Mouse (Mus musculus) kidney, postnatal 10 days (tissue): Measurements from ENCODE around the gene Rbp7.
"Not testable (repeated sequence)": the region's sequence is repeated elsewhere in the genome, so short reads cannot be mapped to it uniquely, and the experiment has no call there.

ENCODE experiments used
- DNase-seq: peaks from one replicate; pipeline ENCODE4 v3.0.0; 2021; ENCODE audit warnings: mixed read lengths

Gene Rbp7

DNA sequence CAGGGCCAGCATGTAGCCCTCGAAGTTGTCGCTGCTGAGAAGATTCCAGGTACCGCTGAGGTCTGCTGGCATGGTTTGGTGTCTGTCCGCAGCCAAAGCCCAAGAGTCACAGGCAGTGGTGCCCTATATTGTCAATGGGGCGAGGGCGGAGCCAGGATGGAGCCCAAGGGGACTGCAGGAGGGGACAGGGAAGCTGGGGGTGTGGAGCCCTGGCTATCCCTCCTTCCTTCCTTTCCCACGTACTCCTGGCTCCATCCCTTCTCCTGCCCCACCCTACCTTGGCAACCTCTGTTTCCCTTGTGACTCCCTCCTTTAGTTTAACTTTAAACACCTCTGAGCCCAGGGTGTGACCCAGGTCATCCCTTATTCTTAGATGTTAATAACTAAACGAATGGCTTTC lies at the start of gene Rbp7:
Rbp7 (minus strand) TSS at position 100 of the 400 bp plus-strand sequence.
- DNase-seq = no peak

DNA sequence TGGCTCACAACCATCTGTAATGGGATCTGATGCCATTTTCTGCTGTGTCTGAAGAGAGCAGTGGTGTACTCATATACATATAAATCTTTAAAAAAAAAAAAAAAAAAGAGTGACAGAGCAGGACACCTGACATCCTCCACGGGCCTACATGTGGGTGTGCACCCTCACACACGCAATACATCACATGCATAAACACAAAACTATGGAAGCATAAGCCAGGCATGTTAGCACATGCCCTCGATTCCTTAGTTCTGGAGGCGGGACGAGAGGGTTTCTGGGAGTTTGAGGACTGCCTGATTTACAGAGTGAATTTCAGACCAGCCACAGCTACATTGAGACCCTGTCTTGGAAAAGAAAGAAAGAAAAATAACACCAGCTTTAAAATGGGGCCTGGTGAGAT lies 49.6 kb upstream of the Rbp7 start:
- DNase-seq = no peak

GRCm38 (mm10) chr4:149499790-149500189 lies 45.0 kb upstream of the Rbp7 start:
- no peak for DNase-seq

DNA sequence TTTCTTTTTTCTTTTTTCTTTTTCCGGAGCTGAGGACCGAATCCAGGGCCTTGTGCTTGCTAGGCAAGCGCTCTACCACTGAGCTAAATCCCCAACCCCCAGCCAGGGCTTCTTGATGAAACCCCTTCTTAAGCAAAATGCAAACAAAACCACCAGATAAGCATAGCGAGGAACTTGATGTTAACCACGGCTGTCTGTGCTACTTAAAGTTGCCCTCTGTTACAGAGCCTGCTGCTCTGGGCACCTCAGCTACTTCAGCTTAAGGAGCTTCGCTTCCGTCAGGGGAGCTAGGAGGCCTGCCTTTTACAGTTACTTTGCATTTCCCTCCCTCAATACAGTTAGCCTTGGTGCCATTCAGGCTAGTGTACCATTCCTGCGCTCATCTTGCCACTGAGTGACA lies 44.1 kb upstream of the Rbp7 start:
- no peak for DNase-seq

DNA sequence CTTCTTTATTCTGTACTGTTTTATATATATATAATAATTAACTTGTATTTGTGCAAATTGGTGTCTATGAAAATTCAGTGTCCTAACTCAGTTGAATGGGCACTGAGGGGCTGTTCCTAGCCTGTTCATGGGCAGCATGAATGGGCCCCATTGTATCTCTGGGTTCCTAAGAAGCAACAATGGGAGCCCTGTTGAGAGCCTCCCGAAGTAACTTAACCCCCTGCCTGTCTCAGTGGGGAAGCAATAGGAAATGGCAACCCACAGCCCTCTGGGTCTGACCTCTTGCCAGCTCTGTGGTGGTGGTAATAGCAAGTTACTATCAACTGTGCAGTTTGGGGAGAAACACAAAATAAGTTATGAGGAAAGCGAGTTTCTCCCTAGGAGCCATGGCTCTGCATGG lies 41.8 kb upstream of the Rbp7 start:
- no peak for DNase-seq

GRCm38 (mm10) chr4:149491151-149491550 lies 36.4 kb upstream of the Rbp7 start:
- no peak for DNase-seq

GRCm38 (mm10) chr4:149489415-149490240 lies 34.9 kb upstream of the Rbp7 start:
- no peak for DNase-seq

DNA sequence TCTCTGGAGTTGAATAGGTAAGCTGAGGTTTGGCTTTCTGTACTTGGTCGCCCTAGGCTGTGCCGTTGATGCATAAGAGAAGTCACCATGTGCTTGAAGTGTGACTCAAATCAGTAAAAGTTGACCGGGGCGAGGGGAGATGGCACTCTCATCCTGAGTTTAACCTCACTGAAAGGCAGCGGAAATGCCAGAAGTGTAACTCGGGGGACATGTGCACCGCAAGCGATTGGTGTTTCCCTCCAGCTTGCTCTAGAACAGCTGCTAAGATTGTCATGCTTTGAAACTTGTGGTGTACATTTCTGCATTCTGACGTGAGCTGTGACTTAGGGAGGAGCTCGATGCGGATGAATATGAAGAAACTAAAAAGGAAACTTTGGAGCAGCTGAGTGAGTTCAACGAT lies 33.0 kb upstream of the Rbp7 start:
- DNase-seq = no peak

DNA sequence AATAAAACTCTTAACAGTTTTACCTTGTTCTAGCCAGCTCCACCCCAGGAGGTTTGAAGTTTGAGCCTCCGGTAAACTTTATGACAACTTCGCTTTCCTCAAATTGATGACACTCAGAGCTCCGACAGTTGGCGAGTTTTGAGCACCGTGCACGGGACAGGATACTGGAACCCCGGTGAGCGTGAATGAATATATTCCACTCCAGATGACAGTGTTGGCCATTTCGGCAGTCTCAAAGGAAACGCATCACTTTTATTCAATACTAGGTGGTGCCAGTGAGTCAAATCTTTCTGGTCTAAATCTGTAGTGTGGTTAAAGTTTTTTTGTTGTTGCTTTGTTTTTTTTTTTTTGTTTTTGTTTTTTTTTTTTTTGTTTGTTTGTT lies 31.0 kb upstream of the Rbp7 start:
- DNase-seq = peak; percentile 36

DNA sequence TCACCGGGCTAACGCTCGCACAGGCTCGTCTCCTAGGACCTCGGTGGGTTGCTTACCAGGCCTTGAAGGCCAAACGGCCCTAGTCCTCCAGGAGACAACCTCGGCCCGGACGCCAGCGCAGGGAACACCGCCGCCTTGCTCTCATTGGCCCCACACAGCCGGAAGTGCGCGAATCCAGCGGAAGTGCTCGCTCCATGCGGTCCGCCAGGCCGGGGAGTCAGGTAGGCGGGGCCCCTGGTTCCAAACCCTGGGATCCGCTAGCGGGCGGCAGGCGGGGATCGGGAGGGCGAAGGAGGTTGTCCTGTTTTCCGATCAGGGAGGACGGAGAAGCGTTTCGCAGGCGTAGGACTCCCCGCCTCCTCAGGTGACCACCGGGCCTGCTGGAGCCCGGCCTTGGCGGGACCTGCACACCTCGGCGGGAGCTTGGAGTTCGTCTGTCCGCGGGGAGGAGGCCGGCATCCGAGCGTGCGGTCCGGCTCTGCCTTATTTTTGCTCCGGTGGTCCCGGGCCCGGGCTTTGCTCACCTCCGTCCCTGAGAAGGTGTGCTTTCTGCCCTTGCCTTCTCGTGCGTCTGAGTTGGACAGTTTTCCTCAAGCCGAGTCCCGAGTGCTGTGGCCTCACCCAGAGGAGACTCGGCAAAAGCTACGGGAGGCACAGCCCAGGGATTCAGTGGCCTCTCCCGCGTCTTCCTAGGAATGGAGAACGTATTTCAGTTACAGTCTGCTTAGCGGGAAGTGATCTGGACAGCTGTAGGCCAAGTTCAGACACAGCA lies 30.5 kb upstream of the Rbp7 start, which contains the start of the genes Nmnat1 and Lzic:
Nmnat1 (minus strand) TSS at position 150 of the 772 bp plus-strand sequence.
Lzic (plus strand) TSS at position 177 of the 772 bp plus-strand sequence.
- peak; percentile 97 for DNase-seq

DNA sequence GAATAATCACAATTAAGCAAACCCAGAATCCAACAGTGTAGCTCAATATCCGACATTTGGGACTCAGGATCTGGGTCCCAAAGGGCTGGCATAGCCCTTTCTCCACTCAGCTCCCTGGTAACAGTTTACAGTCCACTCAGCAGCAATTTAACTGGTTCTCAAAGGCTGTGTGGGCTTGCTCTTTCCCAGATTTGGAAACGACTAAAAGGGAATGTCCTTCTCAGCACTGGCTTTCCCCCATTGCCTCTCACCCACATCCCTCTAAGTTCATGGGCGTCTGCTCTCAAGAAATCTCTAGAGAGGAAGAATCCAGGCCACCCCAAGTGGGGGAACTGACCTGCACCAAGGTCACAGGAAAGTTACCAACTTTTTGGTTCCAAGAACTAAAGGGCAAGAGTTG lies 29.8 kb upstream of the Rbp7 start:
- DNase-seq = no peak

GRCm38 (mm10) chr4:149477078-149477477 lies 22.3 kb upstream of the Rbp7 start, which contains the start of gene Tmem274:
TSS of gene Tmem274 (plus strand) at chr4:149477378.
- DNase-seq = no peak

- no peak for DNase-seq
Measured at GRCm38 (mm10) chr4:149475096-149475495, 20.3 kb upstream of the Rbp7 start.

DNA sequence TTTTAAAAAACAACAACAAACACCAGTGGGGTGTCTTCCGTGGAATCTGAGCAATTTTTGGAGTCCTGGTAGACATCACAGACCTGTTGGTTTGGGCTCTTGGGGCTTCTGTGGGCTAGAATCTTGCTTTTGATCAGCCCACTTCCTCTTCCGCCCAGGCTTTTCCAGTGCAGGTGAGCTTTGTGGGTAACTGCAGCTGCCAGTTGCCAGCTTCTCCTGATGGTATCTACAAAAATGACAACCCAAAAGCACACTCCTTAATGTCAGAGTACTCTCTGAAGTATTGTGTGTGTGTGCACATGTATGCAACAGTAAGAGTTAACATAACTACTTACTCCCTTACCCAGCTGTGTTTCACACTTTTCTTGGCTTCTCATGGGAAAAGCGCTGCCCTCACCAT lies 14.8 kb upstream of the Rbp7 start:
- no peak for DNase-seq

GRCm38 (mm10) chr4:149463435-149463950 lies 8.7 kb upstream of the Rbp7 start:
- no peak for DNase-seq

- no peak for DNase-seq
Measured at GRCm38 (mm10) chr4:149462305-149462971, 7.7 kb upstream of the Rbp7 start.

- DNase-seq = peak; percentile 16
Measured at GRCm38 (mm10) chr4:149461579-149462304, 7.0 kb upstream of the Rbp7 start.

DNA sequence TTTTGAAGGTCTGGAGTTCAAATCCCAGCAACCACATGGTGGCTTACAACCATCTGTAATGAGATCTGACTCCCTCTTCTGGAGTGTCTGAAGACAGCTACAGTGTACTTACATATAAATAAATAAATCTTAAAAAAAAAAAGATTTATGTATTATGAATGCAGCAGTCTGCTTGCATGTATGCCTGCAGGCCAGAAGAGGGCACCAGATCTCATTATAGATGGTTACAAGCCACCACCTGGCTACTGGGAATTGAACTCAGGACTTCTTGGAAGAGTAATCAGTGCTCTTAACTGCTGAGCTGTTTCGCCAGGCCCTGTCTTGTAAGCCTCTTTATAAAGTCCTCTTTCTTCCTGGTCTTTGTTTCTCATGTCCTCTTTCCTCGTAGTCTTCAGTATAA lies 5.7 kb upstream of the Rbp7 start:
- not testable (repeated sequence) for DNase-seq

GRCm38 (mm10) chr4:149459425-149459824 lies 4.6 kb upstream of the Rbp7 start:
- no peak for DNase-seq

DNA sequence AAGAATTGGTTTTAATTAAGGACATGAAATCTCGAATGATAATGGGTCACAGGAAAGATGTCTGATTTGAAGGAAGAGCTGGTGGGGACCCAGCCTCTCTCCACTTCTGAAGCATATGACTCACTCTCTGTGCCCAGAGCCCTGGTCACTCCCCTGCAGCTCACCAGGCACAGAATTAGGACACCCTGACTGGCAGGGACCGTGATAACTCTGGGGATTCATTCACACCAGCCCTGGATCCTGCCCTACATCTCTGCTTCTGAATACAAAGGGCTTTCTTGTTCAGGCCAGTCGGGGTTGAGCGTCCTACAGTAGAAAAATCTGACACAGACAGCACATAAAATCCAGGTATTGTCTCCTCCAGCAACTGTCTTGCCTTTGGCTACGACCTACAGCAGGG lies 3.7 kb upstream of the Rbp7 start:
- no peak for DNase-seq

DNA sequence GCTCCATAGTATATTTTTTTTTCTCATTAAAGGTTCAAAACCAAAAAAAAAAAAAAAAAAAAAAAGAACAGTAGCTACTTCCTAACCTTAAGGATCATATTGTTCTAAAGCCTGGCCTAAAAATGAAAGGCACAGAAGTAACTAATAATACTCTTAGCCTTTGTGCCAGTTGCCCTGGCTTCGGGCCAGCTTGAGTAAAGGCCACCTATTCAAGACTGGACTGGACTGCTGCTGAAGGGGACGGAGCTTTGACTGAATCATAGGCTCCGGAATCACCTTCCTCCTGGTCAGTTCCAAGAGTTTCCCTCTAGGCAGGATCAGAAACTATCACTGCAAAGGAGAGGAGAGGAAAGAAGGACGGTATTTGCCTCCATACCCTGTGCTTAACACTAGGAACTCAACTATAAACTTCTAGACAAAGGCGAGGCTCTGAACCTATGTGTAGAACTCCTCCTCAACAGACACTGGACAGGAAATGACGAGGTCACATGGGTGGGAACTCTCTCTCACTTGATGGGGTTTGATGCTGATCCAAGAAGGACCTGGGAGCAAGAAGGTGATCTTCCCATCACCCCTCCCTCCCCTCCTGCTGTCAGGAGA lies 3.2 kb upstream of the Rbp7 start:
- DNase-seq = peak; percentile 80

DNA sequence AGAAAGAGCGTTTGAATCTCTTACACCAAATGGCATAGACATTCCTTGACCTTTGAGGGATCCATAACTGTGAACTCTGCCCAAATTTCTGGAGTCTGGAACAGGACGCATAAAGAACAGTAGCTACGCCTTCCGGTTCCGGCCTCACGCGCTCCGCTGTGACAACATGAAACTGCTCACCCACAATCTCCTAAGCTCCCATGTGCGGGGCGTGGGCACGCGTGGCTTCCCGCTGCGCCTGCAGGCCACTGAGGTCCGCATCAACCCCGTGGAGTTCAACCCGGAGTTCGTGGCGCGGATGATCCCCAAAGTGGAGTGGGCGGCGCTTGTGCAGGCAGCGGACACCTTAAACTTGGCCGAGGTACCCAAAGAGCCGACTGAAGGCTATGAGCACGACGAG lies 2.4 kb upstream of the Rbp7 start:
- not testable (repeated sequence) for DNase-seq
